Mouse (Mus musculus): ENCODE results near the gene Rnf141.
A peak's percentile ranks its signal among the peaks of the same experiment; 100 is the strongest.

GRCm38 (mm10) chr7:110801028-110801427, 43.2 kb downstream of the Rnf141 start:
- TF ChIP-seq CTCF (IDR thresholded peaks at IDR 0.05; ENCODE audit: extremely low read depth, insufficient read depth, low read length) (peak; percentile 98), POLR2A (IDR thresholded peaks at IDR 0.05; ENCODE audit: extremely low read depth, insufficient read depth, low read length) (no peak)

All from cortical plate, adult 2 months (tissue).